Mouse (Mus musculus) adipocyte (in vitro differentiated cells): ENCODE measurements at regions not wholly inside any gene's neighbourhood (a gene's known extent, or its start where the extent isn't known, plus 50 kb on each side); places are given as distances from the start of the nearest gene placed in this dataset.
"Not testable (repeated sequence)": the region's sequence is repeated elsewhere in the genome, so short reads cannot be mapped to it uniquely, and the experiment has no call there.

Experiments
- DNase-seq: peaks from one replicate; pipeline ENCODE4 v3.0.0-alpha.2; 2016; ENCODE audit warnings: low spot score

- peak; percentile 78 for DNase-seq
These were observed 188.0 kb upstream of the Plcz1 start for GRCm38 (mm10) chr6:140229295-140229694.

- no peak for DNase-seq
These were observed 187.5 kb upstream of the Plcz1 start for GRCm38 (mm10) chr6:140228741-140229140.

- no peak for DNase-seq
These were observed 181.5 kb upstream of the Plcz1 start for GRCm38 (mm10) chr6:140222534-140223324.

- DNase-seq = no peak
These were observed 180.5 kb upstream of the Plcz1 start for GRCm38 (mm10) chr6:140221653-140222272.

DNA sequence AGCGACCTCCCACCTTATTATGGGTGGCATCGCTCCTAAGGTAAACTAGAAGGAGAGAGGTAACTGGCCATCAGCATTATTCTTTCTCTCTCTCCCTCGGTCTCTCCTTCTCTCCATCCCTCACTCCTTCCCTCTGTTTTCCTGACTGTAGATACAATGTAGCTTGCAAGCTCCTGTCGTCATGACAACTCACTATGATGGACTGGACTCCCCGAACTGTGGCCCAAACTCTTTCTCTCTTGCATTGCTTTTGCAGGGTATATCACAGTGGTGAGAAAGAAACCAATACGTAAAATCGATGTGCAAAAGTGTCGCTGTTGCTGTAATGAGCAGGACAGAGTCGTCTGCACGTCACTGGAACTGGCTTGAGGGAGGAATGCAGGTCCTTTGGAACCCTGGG lies 177.5 kb upstream of the Plcz1 start:
- no peak for DNase-seq

GRCm38 (mm10) chr6:140212403-140212802 lies 171.1 kb upstream of the Plcz1 start:
- no peak for DNase-seq

- no peak for DNase-seq
These were observed 168.9 kb upstream of the Plcz1 start for GRCm38 (mm10) chr6:140210141-140210540.

GRCm38 (mm10) chr6:140209083-140209482 lies 167.8 kb upstream of the Plcz1 start:
- no peak for DNase-seq

GRCm38 (mm10) chr6:140208375-140208774 lies 167.1 kb upstream of the Plcz1 start:
- no peak for DNase-seq

GRCm38 (mm10) chr6:140206676-140207075 lies 165.4 kb upstream of the Plcz1 start:
- not testable (repeated sequence) for DNase-seq

GRCm38 (mm10) chr6:140201356-140201755 lies 160.1 kb upstream of the Plcz1 start:
- no peak for DNase-seq

DNA sequence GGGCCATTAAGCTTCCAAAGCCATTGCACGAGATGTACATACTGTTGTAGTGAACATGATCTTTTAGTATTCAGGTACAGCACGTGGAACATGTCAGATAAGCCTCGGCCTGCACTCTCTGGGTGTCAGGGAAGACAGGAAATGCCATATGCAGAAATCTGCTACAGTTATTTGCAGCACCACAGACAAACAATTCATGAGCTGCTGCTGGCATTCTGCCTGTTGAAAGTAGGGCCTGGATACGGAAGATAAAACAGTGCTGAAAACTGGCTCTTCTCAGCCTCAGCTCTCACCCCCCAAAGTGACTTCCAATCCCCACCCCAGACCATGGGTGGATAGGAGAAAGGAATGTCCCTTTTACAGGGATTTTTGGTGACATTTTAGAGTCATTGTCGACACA lies 159.1 kb upstream of the Plcz1 start:
- DNase-seq = no peak

DNA sequence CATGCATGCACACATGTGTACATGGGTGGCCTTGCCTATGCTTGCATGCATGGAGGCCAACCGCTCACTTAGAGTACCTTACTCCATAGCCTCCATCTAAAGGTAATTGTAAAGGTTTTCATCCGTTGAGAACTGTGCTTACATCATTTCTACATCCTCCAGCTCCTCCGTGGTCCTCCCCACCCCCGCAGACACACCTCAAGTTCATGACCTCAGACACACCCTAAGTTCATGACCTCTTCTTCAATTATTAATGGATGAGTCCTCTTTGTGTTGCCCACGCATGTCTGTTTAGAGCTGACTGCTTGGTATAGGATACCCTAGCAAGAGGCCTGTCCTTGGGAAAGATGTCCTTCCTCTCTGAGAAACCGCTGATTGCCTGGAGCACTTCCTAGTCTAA lies 156.8 kb upstream of the Plcz1 start:
- DNase-seq = no peak

GRCm38 (mm10) chr6:140197113-140197675 lies 155.9 kb upstream of the Plcz1 start:
- peak; percentile 5 for DNase-seq

GRCm38 (mm10) chr6:140194276-140194675 lies 153.0 kb upstream of the Plcz1 start:
- no peak for DNase-seq

DNA sequence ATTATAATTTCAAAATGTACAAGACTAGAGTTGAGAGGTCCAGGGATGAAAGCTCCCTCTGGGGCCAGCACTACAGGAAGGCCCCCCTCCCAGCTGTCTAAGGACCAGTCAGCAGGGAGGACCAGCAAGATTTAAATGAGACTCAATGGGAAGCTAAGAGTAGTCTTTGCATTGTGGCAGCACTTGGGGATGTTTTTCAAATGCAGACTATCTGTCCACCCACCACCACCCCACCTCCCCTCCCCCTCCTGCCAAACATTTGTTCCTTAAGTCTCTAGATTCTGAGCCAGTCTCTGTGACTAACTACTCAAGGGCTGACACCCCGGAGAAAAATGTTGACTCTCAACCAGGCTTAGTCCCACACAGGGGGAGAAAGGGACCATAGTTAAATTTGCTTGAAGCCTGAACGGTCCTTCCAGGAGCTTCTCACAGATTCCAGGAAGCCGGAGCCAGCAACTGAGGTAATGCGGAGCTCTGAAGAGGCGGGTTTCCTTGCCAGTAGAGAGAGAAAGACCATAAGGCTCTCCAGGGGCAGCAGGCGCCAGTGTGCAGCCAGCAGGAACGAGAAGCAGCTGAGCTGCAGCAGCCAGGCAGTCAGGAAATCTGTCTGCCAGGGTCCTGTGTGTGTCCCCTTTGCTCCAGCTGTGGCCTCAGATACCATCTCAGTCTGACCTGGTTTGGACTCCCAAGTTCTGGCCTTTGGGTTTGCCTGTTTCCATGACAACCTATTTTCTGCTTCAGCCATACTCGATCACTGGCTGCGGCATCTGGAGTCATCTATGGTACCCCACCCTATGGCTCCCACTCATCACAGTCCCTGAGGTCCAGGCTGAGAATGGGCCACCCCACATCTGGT lies 152.1 kb upstream of the Plcz1 start:
- DNase-seq = no peak

DNA sequence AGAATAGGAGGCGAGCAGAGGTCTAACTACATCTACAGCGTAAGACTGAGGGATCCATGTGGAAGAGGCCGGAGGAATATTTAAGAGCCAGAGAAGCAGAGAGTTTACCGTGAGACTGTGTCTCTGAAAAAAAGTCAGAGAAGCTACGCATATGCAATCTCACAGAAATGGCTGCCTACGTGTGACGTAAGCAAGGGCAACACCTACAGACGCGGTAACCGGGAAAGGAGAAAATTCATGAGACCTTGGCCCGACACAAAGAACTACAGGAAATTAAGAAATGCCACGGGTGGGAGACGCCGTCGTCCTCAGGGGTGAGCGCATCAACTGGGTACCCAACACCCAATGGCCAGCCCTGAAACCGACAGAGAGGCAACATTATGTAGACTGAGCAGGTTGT lies 151.3 kb upstream of the Plcz1 start:
- DNase-seq = no peak

GRCm38 (mm10) chr6:140191341-140191740 lies 150.1 kb upstream of the Plcz1 start:
- DNase-seq = no peak

DNA sequence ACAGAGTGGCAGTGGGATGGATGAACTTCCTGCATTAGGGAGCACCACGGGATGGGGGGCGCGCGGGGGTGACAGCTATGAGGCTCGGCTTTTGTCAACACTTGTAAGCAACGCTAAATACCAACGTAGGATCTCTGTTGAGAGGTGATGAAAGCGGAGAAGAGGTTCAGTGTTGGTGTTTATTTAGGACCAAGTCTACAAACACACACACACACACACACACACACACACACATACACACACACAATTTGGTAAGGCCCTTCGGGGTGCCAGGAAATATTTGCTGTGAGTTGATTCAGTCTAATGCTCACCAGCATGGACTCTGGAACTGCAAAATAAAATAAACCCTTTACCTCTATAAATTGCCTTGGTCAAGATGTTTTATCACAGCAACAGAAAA lies 148.3 kb upstream of the Plcz1 start:
- no peak for DNase-seq

GRCm38 (mm10) chr6:140187733-140188132 lies 146.5 kb upstream of the Plcz1 start:
- DNase-seq = no peak

DNA sequence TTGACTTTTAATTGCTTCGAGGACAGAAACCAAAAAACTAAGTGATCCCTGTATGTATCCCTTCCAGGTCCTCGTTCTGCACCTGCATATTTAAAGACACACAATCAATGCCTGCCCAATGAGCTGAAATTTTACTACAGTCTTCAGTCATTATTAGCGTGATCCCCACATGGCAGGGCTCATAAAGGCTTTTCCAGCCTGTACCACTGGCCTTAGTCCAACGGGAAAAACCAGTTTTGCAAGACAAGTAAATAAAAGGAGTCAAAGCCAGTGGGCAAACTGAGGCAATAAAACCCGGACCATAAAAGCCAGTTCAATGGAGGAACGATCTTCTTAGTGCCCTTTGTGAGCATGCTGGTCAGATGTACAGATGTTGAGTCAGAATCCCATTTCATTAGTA lies 145.8 kb upstream of the Plcz1 start:
- no peak for DNase-seq

GRCm38 (mm10) chr6:140179999-140180398 lies 138.7 kb upstream of the Plcz1 start:
- no peak for DNase-seq
